Mouse (Mus musculus): ENCODE measurements around the gene Sstr2.

GRCm38 (mm10) chr11:113611664-113612611 lies 7.2 kb upstream of the Sstr2 start:
- TF ChIP-seq TAL1 (IDR thresholded peaks at IDR 0.05; ENCODE audit: low read length), result no peak
- TF ChIP-seq GATA1 (IDR thresholded peaks at IDR 0.05; ENCODE audit: low read length), result no peak

Data from erythroblast, embryonic 14.5 days (primary cell).